Comparison of ENCODE assay signal across 27 mouse cellular contexts in genomic region chr17:86030016-86030415, GRCm38 (mm10).
DNase-seq lines count a peak whose midpoint lies in the region; ATAC-seq and TF ChIP-seq lines count a peak whose summit lies in the region.
"Had no signal": no experiment of that assay in that cellular context is flagged by ENCODE, and none has a peak within 500 bp of the region (broad histone marks: within the 10 kb centered on the region; RNA-seq: fewer than 3 reads in every experiment).

No protein-coding gene starts in this region.

- WGBS in limb, embryonic 14.5 days = 38% methylated on average over 4 of the region's 4 CpGs
- WGBS in limb, embryonic 10.5 days = 54% methylated on average over 4 of the region's 4 CpGs
- 22% methylated on average over 4 of the region's 4 CpGs for WGBS in embryonic facial prominence, embryonic 11.5 days
- 93% methylated on average over 4 of the region's 4 CpGs for WGBS in thymus, adult 2 months

- no peak overlapping the region for H3K27ac ChIP-seq in limb, embryonic 14.5 days (replicated peaks; ENCODE audit: low read depth, low read length)
- H3K27ac ChIP-seq in limb, embryonic 10.5 days = no peak overlapping the region
- no peak overlapping the region for H3K27ac ChIP-seq in embryonic facial prominence, embryonic 11.5 days (replicated peaks; ENCODE audit: low read depth, low read length)
- H3K27ac ChIP-seq in thymus, adult 2 months (ENCODE audit: control insufficient read depth, insufficient read depth, low read length) = no peak overlapping the region
- H3K27ac ChIP-seq: hindbrain, embryonic 10.5 days; intestine, embryonic 15.5 days; liver, embryonic 13.5 days; stomach, embryonic 15.5 days had no signal

- peak; percentile 13 for DNase-seq in embryo, embryonic 10 days (ENCODE audit: low spot score)
- no peak for DNase-seq in embryo, embryonic 10.5 days (ENCODE audit: low spot score)
- DNase-seq in limb, embryonic 14.5 days (ENCODE audit: low spot score) = peak; percentile 16
- DNase-seq in limb, embryonic 10.5 days (ENCODE audit: low spot score) = no peak
- DNase-seq in embryonic facial prominence, embryonic 11.5 days (ENCODE audit: low spot score) = peak; percentile 72
- DNase-seq in thymus, adult 2 months = no peak
- DNase-seq: adrenal gland, postnatal 36 days; cerebellum, adult 11-12 months; cerebellum, postnatal 10 days; heart, postnatal 10 days; kidney, adult 8-10 months; kidney, postnatal 14 days; liver, embryonic 13.5 days; lung, adult 2 months; lung, postnatal 14 days; thymus, postnatal 36 days had no signal

- H3K4me1 ChIP-seq in limb, embryonic 14.5 days (ENCODE audit: control insufficient read depth, insufficient read depth, low read length) = peaks cover 36% of the 10 kb centered on the region
- peaks cover 38% of the 10 kb centered on the region for H3K4me1 ChIP-seq in limb, embryonic 10.5 days
- H3K4me1 ChIP-seq in embryonic facial prominence, embryonic 11.5 days (ENCODE audit: control insufficient read depth, insufficient read depth, low read length) = no peaks in the 10 kb centered on the region; the same call in 1 of the 2 replicates
- no peaks in the 10 kb centered on the region for H3K4me1 ChIP-seq in thymus, adult 2 months (replicated peaks; ENCODE audit: control insufficient read depth, insufficient read depth, low read length)
- H3K4me1 ChIP-seq: heart, embryonic 12.5 days; hindbrain, embryonic 10.5 days; intestine, embryonic 15.5 days; stomach, embryonic 15.5 days had no signal

- no peak overlapping the region for H3K9ac ChIP-seq in limb, embryonic 14.5 days (ENCODE audit: low read depth, low read length, severe bottlenecking)
- H3K9ac ChIP-seq in embryonic facial prominence, embryonic 11.5 days (replicated peaks; ENCODE audit: low read length) = no peak overlapping the region
- H3K9ac ChIP-seq: heart, embryonic 12.5 days; intestine, embryonic 15.5 days; limb, embryonic 13.5 days; liver, embryonic 13.5 days; stomach, embryonic 15.5 days had no signal

- no peaks in the 10 kb centered on the region for H3K27me3 ChIP-seq in limb, embryonic 14.5 days (ENCODE audit: control insufficient read depth, insufficient read depth, low read length)
- peaks cover 19% of the 10 kb centered on the region; the same call in 1 of the 2 replicates for H3K27me3 ChIP-seq in limb, embryonic 10.5 days (ENCODE audit: low read depth, poor library complexity, severe bottlenecking)
- no peaks in the 10 kb centered on the region for H3K27me3 ChIP-seq in embryonic facial prominence, embryonic 11.5 days (ENCODE audit: control insufficient read depth, insufficient read depth, low read length)
- H3K27me3 ChIP-seq in thymus, adult 2 months (ENCODE audit: control insufficient read depth, insufficient read depth, low read length) = no peaks in the 10 kb centered on the region
- H3K27me3 ChIP-seq: heart, embryonic 12.5 days; intestine, embryonic 15.5 days; limb, embryonic 13.5 days; liver, embryonic 13.5 days; megakaryocyte, embryonic 14.5 days; Patski; stomach, embryonic 15.5 days had no signal

- no peak for TF ChIP-seq CTCF in thymus, adult 2 months (IDR thresholded peaks at IDR 0.05; ENCODE audit: borderline replicate concordance, control insufficient read depth, extremely low read depth, insufficient read depth, low read length, poor library complexity)

- TF ChIP-seq POLR2A in limb, embryonic 14.5 days (IDR thresholded peaks at IDR 0.05; ENCODE audit: borderline replicate concordance, extremely low read depth, insufficient read depth, insufficient read length) = no peak
- no peak for TF ChIP-seq POLR2A in thymus, adult 2 months (IDR thresholded peaks at IDR 0.05; ENCODE audit: control insufficient read depth, extremely low read depth, insufficient read depth, low read length, poor library complexity)

- no peak for ATAC-seq in limb, embryonic 14.5 days (ENCODE audit: low FRiP score, low read depth)
- ATAC-seq in embryonic facial prominence, embryonic 11.5 days (replicated peaks; ENCODE audit: insufficient number of reproducible peaks, low FRiP score, low TSS enrichment, low read depth) = no peak
- ATAC-seq in megakaryocyte progenitor cell, adult 5-6 weeks (replicated peaks; ENCODE audit: poor library complexity) = no peak
- ATAC-seq: hindbrain, embryonic 16.5 days; intestine, embryonic 15.5 days; midbrain, embryonic 16.5 days; Patski had no signal

- H3K4me2 ChIP-seq in limb, embryonic 14.5 days (replicated peaks; ENCODE audit: low read depth, low read length, severe bottlenecking) = no peak overlapping the region
- H3K4me2 ChIP-seq in embryonic facial prominence, embryonic 11.5 days (ENCODE audit: low read depth, low read length) = no peak overlapping the region
- H3K4me2 ChIP-seq: heart, embryonic 12.5 days; intestine, embryonic 15.5 days; limb, embryonic 13.5 days; liver, embryonic 13.5 days; stomach, embryonic 15.5 days had no signal

- H3K36me3 ChIP-seq in limb, embryonic 14.5 days (ENCODE audit: control insufficient read depth, insufficient read depth, low read length) = no peaks in the 10 kb centered on the region
- no peaks in the 10 kb centered on the region for H3K36me3 ChIP-seq in limb, embryonic 10.5 days
- H3K36me3 ChIP-seq in embryonic facial prominence, embryonic 11.5 days (replicated peaks; ENCODE audit: control insufficient read depth, insufficient read depth, low read depth, low read length) = no peaks in the 10 kb centered on the region
- no peaks in the 10 kb centered on the region for H3K36me3 ChIP-seq in thymus, adult 2 months (ENCODE audit: control insufficient read depth, insufficient read depth, low read length)
- H3K36me3 ChIP-seq: heart, embryonic 12.5 days; hindbrain, embryonic 10.5 days; intestine, embryonic 15.5 days; limb, embryonic 13.5 days; liver, embryonic 13.5 days; stomach, embryonic 15.5 days had no signal

- no peaks in the 10 kb centered on the region for H3K9me3 ChIP-seq in limb, embryonic 14.5 days (ENCODE audit: control insufficient read depth, low read length)
- H3K9me3 ChIP-seq in limb, embryonic 10.5 days (replicated peaks) = no peaks in the 10 kb centered on the region
- no peaks in the 10 kb centered on the region for H3K9me3 ChIP-seq in embryonic facial prominence, embryonic 11.5 days (replicated peaks; ENCODE audit: control insufficient read depth, low read length)
- H3K9me3 ChIP-seq: heart, embryonic 12.5 days; hindbrain, embryonic 10.5 days; intestine, embryonic 15.5 days; limb, embryonic 13.5 days; liver, embryonic 13.5 days; megakaryocyte, embryonic 14.5 days; stomach, embryonic 15.5 days had no signal

- no peak overlapping the region for H3K4me3 ChIP-seq in limb, embryonic 14.5 days (replicated peaks; ENCODE audit: low read length)
- H3K4me3 ChIP-seq in limb, embryonic 10.5 days = no peak overlapping the region
- no peak overlapping the region for H3K4me3 ChIP-seq in embryonic facial prominence, embryonic 11.5 days (ENCODE audit: low read depth, low read length)
- no peak overlapping the region for H3K4me3 ChIP-seq in thymus, adult 2 months (ENCODE audit: control insufficient read depth, insufficient read depth, low read length)
- H3K4me3 ChIP-seq: erythroblast, embryonic 14.5 days; heart, embryonic 12.5 days; hindbrain, embryonic 10.5 days; intestine, embryonic 15.5 days; limb, embryonic 13.5 days; liver, embryonic 13.5 days; megakaryocyte, embryonic 14.5 days; stomach, embryonic 15.5 days had no signal

Comparison
In these comparisons a context has a peak if more than half of its experiments do, and no peak if none do; other contexts are left out.
1. DNase-seq: peak in embryo, embryonic 10 days (single experiment), limb, embryonic 14.5 days (single experiment) and embryonic facial prominence, embryonic 11.5 days (single experiment); none in embryo, embryonic 10.5 days (single experiment), limb, embryonic 10.5 days (single experiment) and thymus, adult 2 months (single experiment).